Mouse (Mus musculus) 416B (cell line): ENCODE measurements around the gene Lrrc1.

Experiments
- DNase-seq: peaks from one replicate; pipeline ENCODE4 v3.0.0; 2011; ENCODE audit warnings: low read depth

Lrrc1 gene

DNA sequence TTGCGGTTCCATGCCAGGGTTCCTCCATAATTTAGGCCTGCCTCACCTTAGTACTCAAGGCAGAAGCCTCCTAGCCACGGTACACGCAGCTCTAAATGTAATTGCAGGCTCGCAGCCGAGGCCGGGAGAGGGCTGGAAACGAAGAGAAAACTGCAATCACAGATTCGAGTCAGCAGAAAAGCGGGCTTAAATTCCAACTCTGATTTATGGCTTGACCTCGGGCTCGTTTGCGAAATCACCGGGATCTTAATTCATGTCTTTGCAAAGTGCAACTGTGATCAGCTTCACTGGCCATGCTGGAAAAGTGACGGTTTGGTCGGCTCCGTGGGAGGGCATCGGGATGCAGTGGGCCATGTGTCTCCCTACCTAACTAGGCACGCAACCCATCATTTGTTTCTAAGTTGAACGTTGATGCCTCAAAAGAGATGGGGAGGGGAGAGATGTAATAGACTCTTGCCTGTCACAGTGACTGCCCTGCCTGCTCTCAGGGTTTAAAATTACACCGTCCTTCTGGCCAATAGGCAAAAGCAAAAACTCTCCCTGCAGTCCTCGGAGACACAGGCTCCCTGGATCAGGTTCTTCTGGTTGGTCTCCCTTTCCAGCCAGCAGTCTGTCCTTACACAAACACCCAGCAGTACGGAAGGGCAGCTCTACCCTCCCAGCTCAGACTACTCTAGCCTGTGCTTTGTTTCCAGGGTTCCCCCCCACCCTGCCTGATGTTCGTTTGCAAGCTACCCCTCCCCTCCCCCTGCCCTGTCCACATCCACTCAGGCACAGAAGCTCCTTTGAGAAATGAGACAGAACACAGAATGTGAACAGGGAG is 117.2 kb downstream of the Lrrc1 start:
- no peak for DNase-seq

DNA sequence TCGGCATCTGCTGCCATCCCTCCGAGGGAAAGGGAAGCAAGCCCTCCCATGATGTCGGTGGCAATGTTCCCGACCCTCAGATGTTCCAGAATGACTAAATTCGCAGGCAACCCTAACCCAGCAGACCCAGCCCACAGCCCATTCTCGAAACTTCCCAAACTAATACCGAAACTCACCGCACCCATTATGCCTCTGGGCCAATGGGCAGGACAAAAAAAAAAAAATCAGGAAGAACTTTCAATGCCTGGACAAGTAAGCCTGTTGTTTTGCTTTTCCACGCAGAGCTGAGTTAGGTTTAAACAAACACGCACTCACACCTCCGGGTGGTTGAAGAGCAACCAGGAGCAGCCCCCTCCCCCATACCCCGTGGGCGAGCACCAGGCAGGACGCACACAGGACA is 118.6 kb downstream of the Lrrc1 start:
- DNase-seq, result no peak

DNA sequence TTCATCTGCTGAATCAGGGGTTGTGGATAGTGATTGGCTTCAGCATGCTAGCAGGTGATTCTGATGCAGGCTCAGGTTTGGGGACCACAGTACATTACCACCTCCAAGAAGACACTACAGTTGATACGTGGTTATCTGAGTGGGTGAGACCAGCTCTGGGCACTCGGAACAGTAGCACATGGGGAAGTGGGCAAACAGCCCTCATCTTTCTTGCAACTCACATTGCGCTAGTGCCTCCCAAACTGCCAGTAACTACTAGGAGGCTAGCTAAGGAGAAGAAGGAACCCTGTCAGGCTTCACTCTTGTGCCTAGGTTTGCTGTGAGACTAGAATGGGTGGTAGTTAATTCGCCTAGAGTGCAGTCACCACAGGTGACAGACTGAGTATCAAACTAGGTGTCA is 119.1 kb downstream of the Lrrc1 start:
- DNase-seq, result no peak

DNA sequence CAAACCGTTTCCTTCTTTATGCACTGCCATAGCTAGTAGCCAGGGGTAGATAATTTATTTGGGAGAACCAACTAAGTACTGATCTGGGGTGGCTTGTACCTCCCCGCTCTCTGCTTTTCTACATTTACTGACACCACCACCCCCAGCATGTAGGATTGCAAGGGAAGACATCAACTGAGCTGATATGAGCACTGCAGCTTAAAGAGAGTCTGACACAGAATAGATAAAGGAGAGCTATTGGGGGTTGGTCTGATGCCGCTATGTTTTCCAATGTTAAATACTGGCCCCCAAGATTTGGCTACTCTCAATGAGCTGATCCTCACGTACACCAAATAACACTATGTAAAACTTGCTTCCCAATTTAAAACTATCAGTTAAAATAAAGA is 124.5 kb downstream of the Lrrc1 start:
- DNase-seq, result no peak

DNA sequence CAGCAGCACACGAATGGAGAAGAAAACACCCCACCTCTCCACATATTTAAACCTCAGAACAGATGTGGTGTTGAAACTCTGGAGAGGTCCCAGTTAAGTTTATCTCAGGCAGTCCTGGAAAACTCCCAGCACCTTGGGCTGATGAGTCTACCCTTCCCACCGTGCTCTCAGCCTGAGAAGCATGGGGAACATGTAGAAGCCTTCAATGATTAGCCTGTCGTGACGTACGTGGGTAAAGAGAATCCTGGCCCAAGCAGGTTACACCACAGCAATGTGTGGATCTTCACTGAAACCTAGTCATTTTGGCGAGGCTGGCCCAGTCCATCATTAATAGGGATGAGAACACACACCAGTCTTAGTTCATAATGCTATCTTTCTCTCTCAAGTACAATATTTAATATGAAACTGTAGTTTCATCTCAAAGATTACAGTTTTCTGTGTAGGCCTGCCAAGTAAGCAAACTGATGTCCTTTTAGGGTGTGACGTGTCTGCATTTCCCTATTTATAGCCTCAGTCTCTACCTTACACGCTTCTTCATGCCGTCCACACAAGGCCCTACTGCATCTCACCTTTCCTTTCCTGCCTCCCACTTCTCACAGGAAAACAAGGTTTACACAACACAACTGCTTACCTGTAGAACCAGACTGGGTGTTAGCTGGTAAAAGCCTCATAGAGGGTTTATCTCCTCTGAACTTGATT is 125.0 kb downstream of the Lrrc1 start:
- DNase-seq, result no peak

DNA sequence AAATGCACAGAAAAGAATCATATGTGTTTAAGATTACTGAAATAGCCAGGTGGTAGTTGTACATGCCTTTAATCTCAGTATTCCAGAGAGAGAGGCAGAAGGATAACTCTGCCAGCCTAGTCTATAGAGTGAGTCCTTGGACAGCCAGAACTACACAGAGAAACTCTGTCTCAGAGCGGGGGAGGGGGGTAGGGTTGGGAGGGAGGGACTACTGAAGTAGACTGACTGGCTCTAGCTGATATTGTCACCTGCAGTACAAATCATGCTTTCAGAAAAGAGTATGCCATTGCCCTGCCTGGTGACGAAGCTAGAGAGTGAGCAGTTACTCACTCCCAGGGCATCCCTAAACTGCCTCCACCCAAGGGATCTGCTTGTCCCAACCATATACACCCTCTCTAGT is 125.9 kb downstream of the Lrrc1 start:
- no peak for DNase-seq

DNA sequence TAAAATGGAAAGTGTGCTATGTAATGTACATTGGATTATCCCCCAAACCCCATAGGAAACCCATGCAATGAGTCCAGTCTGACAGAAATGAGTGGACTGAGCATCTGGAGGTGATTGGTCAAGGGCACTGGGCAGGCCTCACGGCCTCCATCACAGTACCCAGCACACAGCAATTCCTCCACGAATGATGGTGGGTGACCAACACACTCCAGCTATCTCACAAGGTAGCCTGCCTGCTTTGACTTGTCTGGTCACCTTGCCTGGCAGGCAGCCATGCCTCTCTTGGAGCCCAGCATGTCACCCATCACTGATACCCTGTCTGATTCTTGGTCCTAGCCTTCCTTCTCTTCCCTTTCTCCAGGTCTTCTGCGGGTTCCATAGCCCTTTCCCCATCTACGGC is 128.2 kb downstream of the Lrrc1 start:
- no peak for DNase-seq

DNA sequence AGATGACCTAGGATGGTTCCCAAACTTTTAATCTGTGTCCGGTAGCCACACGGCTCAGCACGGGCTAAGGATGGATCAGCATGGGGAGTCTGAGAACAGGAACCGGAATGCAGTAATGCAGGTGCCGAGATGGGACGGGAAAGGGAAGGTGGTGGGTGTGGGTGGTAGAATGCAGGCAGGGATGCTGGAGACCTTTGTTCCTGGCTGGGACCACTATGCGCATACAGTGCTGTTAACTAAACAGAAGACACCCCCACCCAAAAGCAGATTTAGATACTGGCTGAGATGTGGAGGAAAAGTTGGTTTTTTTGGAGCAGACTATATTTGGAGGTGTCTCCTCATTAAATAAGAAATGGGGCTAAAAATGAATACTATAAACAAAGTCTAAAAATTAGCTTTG is 128.7 kb downstream of the Lrrc1 start:
- DNase-seq, result no peak

DNA sequence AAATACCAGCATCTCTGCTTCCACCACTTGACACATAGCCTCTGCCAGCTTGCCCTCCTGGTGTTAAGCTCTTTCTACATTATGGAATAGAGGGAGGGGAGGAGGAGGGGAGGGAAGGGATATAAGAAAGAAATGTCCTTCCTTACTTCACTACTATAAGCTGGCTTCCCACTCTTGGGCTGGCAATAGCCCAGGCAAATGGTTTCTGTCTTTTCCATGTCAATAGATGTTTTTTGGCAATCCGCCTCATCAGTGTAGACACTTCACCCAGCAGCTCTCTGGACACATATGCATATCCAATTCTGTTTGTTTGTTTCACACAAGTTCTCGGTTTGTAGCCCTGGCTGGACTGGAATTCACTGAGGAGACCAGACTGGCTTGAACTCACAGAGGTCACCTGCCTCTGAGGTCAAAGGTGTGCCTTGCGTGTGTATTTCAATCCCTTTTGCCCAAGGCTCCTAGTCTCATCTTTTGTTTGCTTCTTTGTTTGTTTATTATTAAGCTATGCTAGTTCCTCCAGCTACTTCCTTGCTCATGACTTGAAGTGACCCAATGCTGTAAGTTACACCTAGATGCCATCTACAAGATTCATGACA is 132.7 kb downstream of the Lrrc1 start:
- DNase-seq, result no peak

DNA sequence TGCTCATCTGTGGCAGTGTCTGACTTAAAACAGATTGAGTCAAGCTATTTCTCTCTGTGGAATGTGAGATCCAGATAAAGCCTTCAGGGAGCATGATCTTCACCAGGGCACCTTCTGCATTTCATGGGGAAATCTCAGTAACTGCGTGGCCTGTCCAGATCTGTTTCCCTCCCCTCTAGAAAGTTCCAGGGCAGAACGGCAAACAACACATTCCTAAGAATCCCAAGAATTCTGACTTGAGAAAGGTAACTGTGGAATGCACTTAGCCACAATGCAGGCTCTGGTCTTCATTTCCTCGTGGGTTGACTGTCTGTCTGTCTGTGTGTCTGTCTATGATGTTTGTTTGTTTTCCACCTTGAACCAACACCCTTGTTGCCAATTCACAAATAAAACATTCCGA is 133.7 kb downstream of the Lrrc1 start:
- DNase-seq, result no peak

DNA sequence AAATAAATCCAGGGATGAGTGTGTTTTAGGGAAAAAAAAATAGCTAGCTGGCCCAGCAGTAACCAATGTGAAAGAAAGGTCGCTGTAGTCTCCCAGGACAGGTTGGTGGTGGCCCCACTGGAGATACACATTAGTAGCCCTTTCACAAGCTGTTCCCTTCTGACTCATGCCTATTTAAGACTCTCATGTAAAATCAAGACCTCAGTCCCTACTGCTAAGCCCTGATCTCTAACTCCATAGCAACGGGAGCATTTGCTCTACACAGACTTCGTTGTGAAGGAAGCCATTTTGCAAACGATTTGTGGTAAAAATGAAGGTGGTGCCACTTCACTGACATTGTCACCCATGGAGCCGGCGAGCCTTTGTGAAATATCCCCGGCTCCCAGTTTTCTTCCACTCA is 134.1 kb downstream of the Lrrc1 start:
- no peak for DNase-seq

DNA sequence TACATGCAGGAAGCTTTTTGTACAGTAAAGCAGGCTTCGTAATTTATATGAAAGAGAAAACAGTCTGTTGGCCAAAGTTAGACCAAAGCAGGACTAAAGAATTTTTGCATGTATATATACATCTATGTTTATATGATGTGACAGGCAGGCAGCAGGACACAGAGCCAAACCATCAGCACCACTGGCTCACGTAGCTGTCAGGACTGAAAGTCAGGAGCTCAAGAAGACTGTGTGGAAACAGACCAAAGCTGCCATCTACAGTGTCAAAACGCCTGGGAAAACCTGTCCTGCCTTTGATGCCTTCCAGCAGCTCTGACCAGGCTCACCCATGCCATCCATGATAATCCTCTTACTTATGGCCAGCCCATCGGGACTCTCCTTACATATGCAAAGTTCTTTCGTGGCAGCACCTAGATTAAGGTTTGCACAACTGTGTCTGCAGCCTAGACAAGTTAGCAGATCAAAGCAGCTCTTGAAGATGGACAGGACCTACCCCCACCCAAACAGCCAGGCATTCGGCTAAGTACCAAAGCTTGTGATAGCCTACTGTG is 136.5 kb downstream of the Lrrc1 start:
- DNase-seq, result no peak

DNA sequence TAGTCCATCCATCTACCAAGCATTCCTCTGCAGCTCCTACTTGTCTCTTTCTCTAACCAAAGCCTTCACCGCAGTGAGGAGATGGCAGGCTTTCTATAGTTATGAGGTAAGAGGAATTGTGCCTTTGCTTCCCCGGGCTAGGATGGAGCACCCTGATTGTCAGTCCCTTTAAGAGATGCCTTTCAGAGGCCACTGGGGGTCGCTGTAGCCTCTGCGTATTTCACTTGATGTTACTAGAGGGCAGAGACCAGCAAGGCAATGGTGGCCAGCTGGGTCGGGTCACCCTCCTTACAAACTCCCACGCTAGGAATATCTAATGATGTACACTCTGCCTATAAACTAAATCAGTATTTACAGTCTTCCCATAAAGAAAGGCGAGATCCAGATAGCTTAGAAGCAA is 137.8 kb downstream of the Lrrc1 start:
- peak; percentile 84 for DNase-seq

DNA sequence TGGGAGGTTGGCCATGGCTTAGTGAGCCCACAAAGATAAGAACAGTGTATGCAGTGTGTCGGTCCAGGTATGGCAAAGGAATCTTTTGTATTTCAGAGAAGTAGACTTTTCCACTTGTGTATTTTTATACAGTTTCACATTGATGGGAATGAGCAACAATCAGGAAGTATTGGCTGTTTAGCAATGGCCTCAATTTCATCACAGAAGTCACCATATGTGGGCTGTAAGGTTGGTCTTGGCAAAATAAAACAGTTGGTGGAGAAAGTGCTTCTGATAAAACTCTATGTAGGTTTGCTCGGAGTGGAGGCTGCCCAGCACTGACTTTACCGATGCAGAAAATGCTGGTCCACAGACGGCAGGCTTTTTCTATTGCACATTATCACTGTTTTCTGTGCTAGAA is 140.2 kb downstream of the Lrrc1 start:
- no peak for DNase-seq

DNA sequence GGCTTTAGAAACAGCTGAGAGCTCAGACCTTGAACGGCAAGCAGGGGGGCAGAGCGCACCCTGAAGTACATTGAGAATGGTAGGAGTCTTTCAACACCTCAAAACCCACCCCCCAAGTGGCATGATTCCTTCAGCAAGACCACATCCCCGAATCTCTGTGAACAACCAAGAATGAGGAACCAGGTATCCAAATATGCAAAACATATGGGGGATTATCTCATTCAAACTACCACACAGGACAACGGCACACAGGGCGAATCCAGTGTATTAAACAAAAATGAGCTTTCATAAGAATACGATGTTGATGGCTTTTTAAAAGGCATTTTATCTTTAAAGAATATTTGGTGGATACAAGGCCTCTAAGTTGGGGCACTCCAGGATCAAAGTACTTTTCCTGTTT is 140.7 kb downstream of the Lrrc1 start:
- DNase-seq, result no peak

DNA sequence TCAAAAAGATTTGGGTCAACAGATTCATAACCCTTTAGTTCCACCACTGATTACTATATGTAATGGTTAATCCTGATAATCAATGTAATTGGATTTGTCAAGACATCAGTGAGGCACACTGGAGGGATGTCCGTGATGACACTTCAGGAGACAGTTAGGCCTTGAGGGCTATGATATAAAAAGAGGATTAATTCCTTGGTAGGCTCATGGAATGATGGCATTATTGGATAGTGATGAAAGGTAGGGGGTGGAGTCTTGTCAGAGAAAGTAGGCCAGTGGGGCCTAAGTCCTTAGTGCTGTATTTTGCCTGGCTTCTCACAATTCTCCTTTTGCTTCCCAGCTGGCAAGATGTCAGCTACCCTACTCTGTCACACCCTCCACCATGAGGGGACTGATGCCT is 141.7 kb downstream of the Lrrc1 start:
- no peak for DNase-seq

DNA sequence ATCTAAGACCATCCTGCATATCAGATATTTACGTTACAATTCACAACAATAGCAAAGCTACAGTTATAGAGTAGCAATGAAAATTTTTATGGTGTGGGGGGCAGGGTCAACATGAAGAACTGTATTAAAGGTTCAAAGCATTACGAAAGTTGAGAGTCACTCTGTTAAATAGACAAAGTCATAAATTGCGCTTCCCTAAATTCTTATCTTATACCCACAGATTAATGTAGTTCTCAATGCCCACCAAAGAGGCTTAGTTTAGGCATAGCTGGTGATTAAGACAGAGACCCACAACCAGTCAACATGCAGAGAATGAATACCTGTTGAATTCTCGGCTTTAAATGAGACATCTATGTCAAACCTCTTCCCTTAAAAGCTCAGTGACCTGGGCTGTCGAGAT is 144.9 kb downstream of the Lrrc1 start:
- no peak for DNase-seq

DNA sequence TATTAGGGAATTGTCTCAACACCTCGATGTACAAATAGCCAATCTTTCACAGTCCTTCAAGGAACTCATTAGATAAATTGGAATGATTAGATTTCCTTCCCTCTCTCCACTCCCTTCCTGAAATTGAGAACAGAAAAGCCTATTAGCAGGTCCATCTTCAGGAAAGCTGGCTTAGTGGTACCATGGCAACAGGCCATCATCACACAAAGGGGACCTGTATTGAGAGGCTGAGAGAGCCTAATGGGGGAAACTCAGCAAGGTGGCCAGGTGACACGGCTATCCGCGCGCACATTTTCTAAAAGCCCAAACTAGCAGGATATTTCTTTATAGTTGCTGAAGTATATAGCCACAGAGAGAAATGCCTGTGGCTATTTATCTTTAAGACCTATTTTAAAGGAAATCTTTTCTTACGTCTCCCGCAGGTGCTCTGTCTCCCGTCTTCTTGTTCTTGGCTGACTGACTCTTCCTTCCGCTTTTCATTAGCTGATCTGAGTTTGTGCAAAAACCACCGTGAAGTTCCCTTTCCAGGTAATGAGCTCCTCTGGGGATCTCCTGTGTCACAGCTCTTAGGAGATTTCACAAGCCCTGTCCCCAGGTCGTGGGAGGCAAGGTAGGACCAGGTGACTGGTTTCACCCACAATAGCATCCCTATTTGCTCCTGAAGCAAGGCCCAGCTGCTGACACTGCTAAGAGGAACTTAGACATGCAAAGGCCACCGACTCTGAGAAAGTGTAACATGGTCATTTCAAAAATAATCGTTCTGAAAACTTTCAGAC is 145.6 kb downstream of the Lrrc1 start:
- DNase-seq, result no peak

DNA sequence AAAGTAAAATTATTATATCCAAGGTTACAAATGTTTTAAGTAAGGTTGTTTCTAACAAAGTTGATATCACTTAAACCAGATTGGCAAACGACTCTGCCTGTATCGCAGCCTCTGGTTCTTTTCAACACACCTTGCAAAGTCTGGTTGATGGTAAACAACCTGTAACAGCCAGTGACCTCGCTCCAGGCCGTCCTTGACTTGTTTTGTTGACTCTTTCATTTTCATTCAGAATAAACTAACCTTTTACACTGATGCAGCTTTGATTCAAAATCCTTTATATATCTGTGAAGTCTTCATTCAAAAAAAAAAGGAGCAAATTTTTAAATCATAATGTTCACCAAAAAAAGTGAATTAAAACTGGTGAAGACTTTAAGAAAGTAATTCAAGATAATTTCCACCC is 147.6 kb downstream of the Lrrc1 start:
- DNase-seq, result no peak

DNA sequence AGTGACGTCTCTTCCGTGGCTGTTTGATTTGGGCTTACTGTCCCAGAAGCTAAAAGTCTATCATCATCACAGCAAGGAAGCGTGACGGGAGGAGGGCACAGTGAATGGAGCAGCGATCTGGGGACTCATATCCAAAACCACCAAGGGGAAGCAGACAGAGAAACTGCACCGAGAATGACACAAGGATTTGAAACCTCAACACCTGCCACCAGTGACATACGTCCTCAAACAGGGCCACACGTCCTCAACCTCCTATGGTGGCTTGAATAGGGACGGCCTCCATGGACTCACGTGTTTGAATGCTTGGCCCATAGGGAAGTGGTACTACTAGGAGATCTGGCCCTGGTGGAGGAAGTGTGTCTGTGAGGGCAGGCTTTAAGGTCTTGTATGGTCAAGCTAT is 153.4 kb downstream of the Lrrc1 start:
- no peak for DNase-seq

DNA sequence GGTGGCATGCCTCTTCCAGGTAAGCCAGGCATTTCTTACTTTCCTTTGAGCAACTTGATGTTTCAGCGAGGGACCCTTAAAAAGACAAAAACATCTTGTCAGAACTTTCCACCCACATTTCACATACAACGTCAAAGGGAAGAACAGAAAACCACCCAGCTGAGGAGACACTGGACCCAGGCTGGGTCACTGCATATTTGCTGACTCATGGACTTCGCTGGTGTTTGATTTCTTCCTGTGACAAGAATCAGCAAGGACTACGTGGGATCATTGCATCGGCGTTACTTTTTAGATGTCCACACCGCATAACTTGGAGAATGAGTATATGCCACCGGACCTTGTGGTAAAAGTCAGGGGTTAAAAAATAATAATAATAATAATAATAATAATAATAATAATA is 155.7 kb downstream of the Lrrc1 start:
- DNase-seq, result peak; percentile 14

DNA sequence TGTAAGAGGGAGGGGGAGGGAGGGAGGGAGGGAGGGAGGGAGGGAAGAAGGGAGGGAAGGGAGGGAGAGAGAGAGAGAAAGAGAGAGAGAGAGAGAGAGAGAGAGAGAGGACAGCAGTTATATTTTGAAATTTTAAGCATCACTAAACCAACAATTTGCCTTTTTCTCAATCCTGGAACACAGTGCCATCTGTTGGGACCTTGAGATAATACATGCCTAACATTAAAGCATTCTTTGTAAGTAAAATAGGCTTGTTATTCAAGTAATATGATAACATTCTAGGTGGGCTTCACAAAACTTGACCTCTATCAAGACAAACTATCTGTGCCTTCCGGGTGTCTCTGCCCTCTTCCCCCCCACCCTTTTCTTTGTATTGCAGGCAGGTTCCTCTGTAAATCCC is 157.9 kb downstream of the Lrrc1 start:
- peak; percentile 48 for DNase-seq
